Mouse (Mus musculus) hindbrain, embryonic 12.5 days (tissue): Measurements from ENCODE around the gene Arl8a. TPM values are rescaled to one million over a fixed set of nuclear protein-coding genes. Genes with fewer than 3 reads are reported as not detected.
"Not testable (repeated sequence)": the region's sequence is repeated elsewhere in the genome, so short reads cannot be mapped to it uniquely, and the experiment has no call there.

Source experiments
- ATAC-seq: fragments of 200-750 bp; cut with Nextera tagmentation; 2 replicates; pipeline ENCODE4 v1.8.0; 2017; ENCODE audit warnings: moderate TSS enrichment; ENCODE audit not compliant: low FRiP score
- H3K27ac ChIP-seq: fragments of 300-500 bp; sonication (generic); 2 replicates; pipeline ENCODE4 v1.5.1; 2016; ENCODE audit warnings: mild to moderate bottlenecking
- H3K27me3 ChIP-seq: fragments of 300-500 bp; sonication (generic); 2 replicates; pipeline ENCODE4 v1.6.1; 2016; ENCODE audit warnings: mild to moderate bottlenecking
- H3K36me3 ChIP-seq: fragments of 300-500 bp; sonication (generic); 2 replicates; pipeline ENCODE4 v1.6.1; 2016; ENCODE audit warnings: mild to moderate bottlenecking
- H3K4me1 ChIP-seq: fragments of 300-500 bp; sonication (generic); 2 replicates; pipeline ENCODE4 v1.6.1; 2016
- H3K4me2 ChIP-seq: fragments of 300-500 bp; sonication (generic); replicated peaks from 2 replicates; pipeline ENCODE4 v1.6.1; 2016; ENCODE audit warnings: mild to moderate bottlenecking
- H3K4me3 ChIP-seq: fragments of 300-500 bp; sonication (generic); 2 replicates; pipeline ENCODE4 v1.5.1; 2016; ENCODE audit warnings: mild to moderate bottlenecking
- H3K9ac ChIP-seq: fragments of 300-500 bp; sonication (generic); 2 replicates; pipeline ENCODE4 v1.6.1; 2016; ENCODE audit warnings: mild to moderate bottlenecking, moderate library complexity
- H3K9me3 ChIP-seq: fragments of 300-500 bp; sonication (generic); replicated peaks from 2 replicates; pipeline ENCODE4 v1.6.1; 2016; ENCODE audit warnings: mild to moderate bottlenecking
- WGBS: fragments of 180-500 bp; shearing (Covaris S2); methylation state at CpG from one replicate; pipeline ENCODE4 v1.1.7; 2016; 5-methylcytosine and 5-hydroxymethylcytosine counted together
- polyA plus RNA-seq: library from polyadenylated mRNA; unstranded; fragments of >200 nt; fragmentation: Nextera tagmentation; extraction: Ambion mirVana; gene quantifications from 2 replicates; pipeline ENCODE4 v1.2.1, GENCODE M21; 2016

Arl8a gene
- polyA plus RNA-seq, 1 experiment from 2014 or later, result 171 TPM

DNA sequence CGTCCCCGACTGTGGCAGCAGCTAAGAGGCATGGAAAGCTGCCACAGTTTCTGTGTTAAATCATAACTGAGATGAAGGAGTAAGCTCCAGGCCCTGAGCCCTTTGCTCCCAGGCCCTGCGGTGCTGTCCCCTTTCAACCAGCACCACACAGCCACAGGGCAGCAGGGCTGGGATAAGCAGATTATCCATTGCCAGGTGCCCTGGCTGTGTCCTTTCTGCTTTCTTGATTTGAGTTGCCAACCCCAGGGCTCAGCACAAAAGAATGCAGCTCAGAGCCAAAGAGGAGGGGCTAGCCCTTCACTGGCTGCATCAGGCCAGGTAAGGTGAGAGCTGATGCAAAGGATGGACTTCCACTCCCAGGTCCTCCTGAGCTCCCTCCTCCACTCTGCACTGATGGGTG lies 31.1 kb downstream of the Arl8a start:
- ATAC-seq, result no peak
- 0 out of 2 replicates have a peak, but pooled peaks cover 5% of the 10 kb centered on the region for H3K9me3 ChIP-seq
- WGBS, result 93% methylated on average over 3 of the region's 3 CpGs

DNA sequence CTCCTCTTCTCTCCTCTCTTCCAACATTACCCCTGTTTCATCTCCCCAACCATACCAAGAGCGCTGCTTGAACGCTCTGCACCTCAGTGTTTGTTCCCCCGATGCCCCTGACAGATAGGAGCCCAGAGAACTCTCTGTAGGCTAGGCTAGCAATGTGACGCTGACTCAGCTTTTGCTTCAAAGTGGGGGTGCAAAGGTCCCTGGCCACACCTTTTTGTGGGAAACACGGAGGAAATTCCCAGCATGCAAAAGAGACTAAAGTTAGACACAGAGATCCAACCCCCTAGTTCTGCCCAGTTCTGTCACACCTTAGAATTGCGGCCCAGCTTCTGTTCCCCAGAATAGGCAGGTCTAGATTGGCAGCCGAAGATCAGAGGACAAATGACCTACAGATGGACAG lies 32.2 kb downstream of the Arl8a start:
- WGBS, result 87% methylated on average over 7 of the region's 7 CpGs
- Histone ChIP-seq H3K27me3 (no peaks in the 10 kb centered on the region), H3K4me2 (no peak overlapping the region), H3K9me3 (0 out of 2 replicates have a peak, but pooled peaks cover 5% of the 10 kb centered on the region), H3K36me3 (no peaks in the 10 kb centered on the region), H3K4me3 (no peak overlapping the region), H3K4me1 (no peaks in the 10 kb centered on the region), H3K9ac (no peak overlapping the region), H3K27ac (no peak overlapping the region)
- ATAC-seq, result no peak

More for the DNA sequence above, 31.1 kb downstream of the Arl8a start:
- Histone ChIP-seq H3K27ac (no peak overlapping the region), H3K9ac (no peak overlapping the region), H3K4me1 (no peaks in the 10 kb centered on the region), H3K4me2 (no peak overlapping the region), H3K36me3 (no peaks in the 10 kb centered on the region), H3K4me3 (no peak overlapping the region), H3K27me3 (no peaks in the 10 kb centered on the region)

DNA sequence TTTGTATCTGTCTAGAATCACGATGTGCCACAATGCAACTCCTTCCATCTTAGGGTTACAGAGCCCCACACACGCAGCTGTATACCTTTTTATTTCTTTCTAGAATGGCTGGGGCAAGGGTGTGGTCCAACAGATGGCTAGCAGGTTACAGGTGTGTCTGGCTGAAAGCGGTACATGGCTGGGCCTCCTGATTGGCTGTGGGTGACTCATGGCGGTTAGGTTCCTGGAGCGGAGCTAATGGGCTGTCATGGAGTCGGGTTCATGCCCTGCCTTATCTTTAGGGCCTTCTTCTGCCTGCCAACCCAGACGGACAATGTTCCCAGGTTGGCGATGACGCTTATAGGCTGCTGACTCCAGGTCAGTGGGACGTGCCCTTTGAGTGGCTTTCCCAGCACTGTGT lies 34.2 kb downstream of the Arl8a start:
- Histone ChIP-seq H3K36me3 (no peaks in the 10 kb centered on the region), H3K4me2 (no peak overlapping the region), H3K9me3 (0 out of 2 replicates have a peak, but pooled peaks cover 5% of the 10 kb centered on the region), H3K4me3 (no peak overlapping the region), H3K27me3 (no peaks in the 10 kb centered on the region), H3K9ac (no peak overlapping the region), H3K4me1 (no peaks in the 10 kb centered on the region), H3K27ac (no peak overlapping the region)
- 85% methylated on average over 10 of the region's 10 CpGs for WGBS
- no peak for ATAC-seq

DNA sequence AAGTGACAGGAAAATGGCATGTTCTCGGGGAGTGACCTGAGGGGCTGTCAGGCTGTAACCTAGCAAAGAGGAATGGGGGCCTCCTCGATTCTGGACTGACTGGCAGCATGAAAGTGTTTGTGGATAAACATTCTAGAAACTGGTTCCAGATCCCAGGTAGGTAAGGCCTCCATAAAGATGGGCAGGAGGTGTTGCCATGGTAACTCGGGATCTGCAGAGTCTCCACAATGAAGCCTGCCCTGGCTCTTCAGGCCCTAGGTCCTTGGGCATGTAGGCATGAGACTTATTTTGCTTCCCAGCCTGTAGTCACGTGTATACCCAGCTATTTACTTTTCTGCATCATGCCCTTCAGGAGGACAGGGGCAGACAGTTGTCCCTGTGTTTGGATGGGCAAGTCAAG lies 34.7 kb downstream of the Arl8a start:
- ATAC-seq, result no peak
- H3K36me3 ChIP-seq, result no peaks in the 10 kb centered on the region
- H3K9ac ChIP-seq, result no peak overlapping the region
- no peak overlapping the region for H3K4me3 ChIP-seq
- no peak overlapping the region for H3K27ac ChIP-seq
- H3K27me3 ChIP-seq, result no peaks in the 10 kb centered on the region
- H3K9me3 ChIP-seq, result 0 out of 2 replicates have a peak, but pooled peaks cover 5% of the 10 kb centered on the region
- H3K4me2 ChIP-seq, result no peak overlapping the region
- WGBS, result 80% methylated on average over 4 of the region's 4 CpGs
- no peaks in the 10 kb centered on the region for H3K4me1 ChIP-seq

DNA sequence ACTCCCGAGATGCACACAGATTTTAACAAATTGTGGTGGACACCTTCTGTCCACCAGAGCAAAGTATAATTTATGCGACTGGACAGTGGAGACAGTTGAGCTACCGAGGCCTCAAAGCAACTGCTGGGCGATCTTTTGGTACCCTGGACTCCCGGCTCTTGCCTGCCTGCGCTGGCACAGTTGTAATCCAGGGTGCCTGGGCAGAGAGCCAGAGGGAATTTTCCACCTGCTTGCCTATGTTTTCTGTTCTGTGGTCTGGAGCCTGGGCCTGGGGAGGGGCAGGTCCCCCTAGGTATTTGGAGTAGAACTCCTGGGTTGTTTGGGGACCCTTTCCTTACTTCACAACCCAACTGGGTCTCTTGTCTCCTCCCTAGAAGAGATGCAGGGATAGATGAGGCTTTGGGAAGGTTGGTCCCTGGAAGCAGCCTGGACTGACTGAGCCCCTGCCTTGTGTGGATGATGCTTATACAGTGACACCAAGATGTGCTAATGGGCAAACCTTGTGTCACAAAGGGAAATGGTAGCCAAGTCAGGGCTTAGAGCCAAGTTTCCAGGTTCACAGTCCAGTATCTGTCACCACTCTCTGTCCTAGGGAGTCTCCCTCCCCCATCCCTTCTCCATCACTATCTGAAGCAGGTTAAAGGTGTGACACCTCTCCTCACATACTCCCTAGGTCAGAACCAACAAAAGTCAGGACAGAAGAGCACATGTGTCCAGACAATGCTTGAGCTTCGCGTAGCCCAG lies 35.4 kb downstream of the Arl8a start:
- no peak overlapping the region for H3K9ac ChIP-seq
- peaks cover 4% of the 10 kb centered on the region; the same call in 1 of the 2 replicates for H3K27me3 ChIP-seq
- no peaks in the 10 kb centered on the region for H3K36me3 ChIP-seq
- H3K9me3 ChIP-seq, result 0 out of 2 replicates have a peak, but pooled peaks cover 5% of the 10 kb centered on the region
- 86% methylated on average over 8 of the region's 8 CpGs for WGBS
- no peak overlapping the region for H3K4me3 ChIP-seq
- no peak for ATAC-seq
- H3K27ac ChIP-seq, result no peak overlapping the region
- H3K4me2 ChIP-seq, result no peak overlapping the region
- no peaks in the 10 kb centered on the region for H3K4me1 ChIP-seq

DNA sequence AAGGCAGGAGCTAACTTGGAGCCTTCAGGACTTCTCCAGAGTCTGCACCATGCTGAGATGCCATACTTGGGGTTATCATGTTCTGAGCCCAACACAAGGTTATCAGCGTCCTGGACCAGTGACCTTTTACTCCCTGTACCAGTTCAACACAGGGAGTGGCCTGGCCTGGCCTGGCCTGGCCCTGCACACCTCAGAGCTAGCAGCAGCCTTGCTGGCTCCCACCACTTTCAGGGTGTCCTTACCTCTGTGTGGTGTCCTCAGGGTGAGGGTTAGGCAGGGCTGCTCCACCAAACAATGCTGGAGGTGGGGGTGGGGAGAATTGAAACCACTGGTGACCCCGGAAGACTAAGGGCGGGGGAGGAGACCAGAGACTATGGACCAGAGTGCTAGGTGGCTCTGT lies 36.4 kb downstream of the Arl8a start:
- H3K36me3 ChIP-seq, result no peaks in the 10 kb centered on the region
- WGBS, result 85% methylated on average over 3 of the region's 3 CpGs
- no peak overlapping the region for H3K9ac ChIP-seq
- H3K4me2 ChIP-seq, result no peak overlapping the region
- no peaks in the 10 kb centered on the region for H3K9me3 ChIP-seq
- H3K27ac ChIP-seq, result no peak overlapping the region
- H3K27me3 ChIP-seq, result peaks cover 4% of the 10 kb centered on the region; the same call in 1 of the 2 replicates
- ATAC-seq, result no peak
- no peaks in the 10 kb centered on the region for H3K4me1 ChIP-seq
- no peak overlapping the region for H3K4me3 ChIP-seq

DNA sequence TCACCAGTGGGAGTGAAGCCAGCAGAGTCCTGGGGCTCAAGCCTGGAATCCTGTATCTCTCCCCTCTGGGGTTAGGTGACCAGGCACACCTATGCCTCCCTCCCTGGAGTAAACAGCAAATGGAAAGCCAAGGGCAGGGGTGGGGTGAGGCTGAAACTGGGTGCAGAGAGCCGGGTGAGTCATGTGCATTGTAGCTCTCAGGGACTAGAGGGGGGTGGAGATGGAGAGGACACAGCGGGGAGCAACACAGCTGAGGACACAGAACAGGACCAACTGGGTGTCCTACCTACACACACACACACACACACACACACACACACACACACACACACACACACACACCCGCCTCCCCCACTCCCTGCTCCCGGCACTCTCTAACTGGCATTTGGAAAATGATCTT lies 36.8 kb downstream of the Arl8a start:
- WGBS, result 74% methylated on average over 4 of the region's 4 CpGs
- Histone ChIP-seq H3K4me3 (no peak overlapping the region), H3K27ac (no peak overlapping the region), H3K9me3 (no peaks in the 10 kb centered on the region), H3K4me2 (no peak overlapping the region), H3K27me3 (peaks cover 4% of the 10 kb centered on the region; the same call in 1 of the 2 replicates), H3K9ac (no peak overlapping the region), H3K36me3 (no peaks in the 10 kb centered on the region), H3K4me1 (no peaks in the 10 kb centered on the region)
- no peak for ATAC-seq

- no peak overlapping the region for H3K4me3 ChIP-seq
- no peaks in the 10 kb centered on the region for H3K36me3 ChIP-seq
- ATAC-seq, result no peak
- H3K27me3 ChIP-seq, result peaks cover 4% of the 10 kb centered on the region; the same call in 1 of the 2 replicates
- H3K4me2 ChIP-seq, result no peak overlapping the region
- H3K27ac ChIP-seq, result no peak overlapping the region
- H3K9ac ChIP-seq, result no peak overlapping the region
- WGBS, result 72% methylated on average over 11 of the region's 11 CpGs
- no peaks in the 10 kb centered on the region for H3K9me3 ChIP-seq
- no peaks in the 10 kb centered on the region for H3K4me1 ChIP-seq
These were observed 37.4 kb downstream of the Arl8a start for GRCm38 (mm10) chr1:135183941-135184570.

- Histone ChIP-seq H3K27me3 (peaks cover 4% of the 10 kb centered on the region; the same call in 1 of the 2 replicates), H3K27ac (no peak overlapping the region), H3K4me2 (no peak overlapping the region), H3K36me3 (no peaks in the 10 kb centered on the region), H3K9ac (no peak overlapping the region), H3K4me1 (no peaks in the 10 kb centered on the region), H3K9me3 (no peaks in the 10 kb centered on the region), H3K4me3 (no peak overlapping the region)
- no peak for ATAC-seq
- WGBS, result 31% methylated on average over 5 of the region's 5 CpGs
These were observed 39.3 kb downstream of the Arl8a start for GRCm38 (mm10) chr1:135185936-135186335.

GRCm38 (mm10) chr1:135186427-135186826 lies 39.8 kb downstream of the Arl8a start:
- no peak for ATAC-seq
- no peak overlapping the region for H3K4me3 ChIP-seq
- H3K4me2 ChIP-seq, result no peak overlapping the region
- peaks cover 4% of the 10 kb centered on the region; the same call in 1 of the 2 replicates for H3K27me3 ChIP-seq
- no peaks in the 10 kb centered on the region for H3K9me3 ChIP-seq
- no peak overlapping the region for H3K9ac ChIP-seq
- H3K4me1 ChIP-seq, result no peaks in the 10 kb centered on the region
- 26% methylated on average over 8 of the region's 8 CpGs for WGBS
- no peak overlapping the region for H3K27ac ChIP-seq
- H3K36me3 ChIP-seq, result no peaks in the 10 kb centered on the region

DNA sequence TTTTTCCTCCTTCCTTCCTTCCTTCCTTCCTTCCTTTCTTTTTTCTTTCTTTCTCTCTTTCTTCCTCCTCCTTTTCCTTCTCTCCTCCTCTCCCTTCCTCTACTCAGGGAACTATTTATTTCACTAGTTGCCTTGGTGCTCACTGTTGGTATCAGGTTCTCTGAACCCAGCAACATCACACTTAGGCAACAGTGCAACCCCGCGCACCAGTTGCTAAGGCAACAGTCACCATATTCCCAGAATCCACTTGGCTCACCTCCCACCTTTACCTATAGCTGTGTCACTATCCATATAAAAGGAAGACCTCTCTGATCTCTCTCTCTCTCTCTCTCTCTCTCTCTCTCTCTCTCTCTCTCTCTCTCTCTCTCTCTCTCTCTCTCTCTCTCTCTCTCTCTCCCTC lies 40.4 kb downstream of the Arl8a start:
- not testable (repeated sequence) for H3K27ac ChIP-seq, H3K9me3 ChIP-seq, H3K9ac ChIP-seq, H3K4me3 ChIP-seq, H3K4me2 ChIP-seq, H3K36me3 ChIP-seq, H3K4me1 ChIP-seq, ATAC-seq, H3K27me3 ChIP-seq
- WGBS, result 33% methylated on average over 2 of the region's 2 CpGs

DNA sequence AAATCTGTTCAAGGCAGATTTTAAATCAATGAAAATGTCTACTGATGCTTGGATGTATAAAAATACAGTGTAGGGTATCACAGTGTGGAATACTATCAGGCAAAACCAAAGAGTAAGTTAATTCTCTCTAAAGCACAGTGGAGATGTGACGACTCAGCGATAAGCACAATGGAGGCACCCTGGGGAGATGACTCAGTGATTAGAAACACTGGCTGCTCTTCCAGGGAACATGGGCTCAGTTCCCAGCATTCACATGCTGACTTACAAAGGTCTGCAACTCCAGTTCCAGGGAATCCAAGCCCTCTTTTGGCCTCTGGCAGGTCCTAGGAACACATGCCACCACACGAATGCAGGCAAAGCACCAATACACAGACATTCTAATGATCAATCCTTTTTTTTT lies 41.6 kb downstream of the Arl8a start:
- Histone ChIP-seq H3K9ac (no peak overlapping the region), H3K9me3 (no peaks in the 10 kb centered on the region), H3K4me3 (no peak overlapping the region), H3K4me2 (no peak overlapping the region), H3K36me3 (no peaks in the 10 kb centered on the region), H3K27me3 (peaks cover 4% of the 10 kb centered on the region; the same call in 1 of the 2 replicates), H3K4me1 (no peaks in the 10 kb centered on the region), H3K27ac (no peak overlapping the region)
- no peak for ATAC-seq
- WGBS, result 18% methylated on average over 3 of the region's 3 CpGs
